Mouse (Mus musculus) central nervous system, embryonic 14 days (tissue): Measurements from ENCODE around the gene Slco1c1. TPM values are rescaled to one million over a fixed set of nuclear protein-coding genes. Genes with fewer than 3 reads are reported as not detected.

ENCODE experiments used
- polyA plus RNA-seq: library from polyadenylated mRNA; depleted of rRNA; stranded (reverse); fragments of >200 nt; gene quantifications from 2 replicates; pipeline ENCODE4 v1.2.3, GENCODE M21; 2012; rRNA removed

The Slco1c1 gene
- polyA plus RNA-seq: 6.9 and 8.7 TPM in 2 replicates

GRCm38 (mm10) chr6:141523747-141524640, at the start of gene Slco1c1:
Gene Slco1c1, plus strand, starts transcription at chr6:141524368.

Other genes starting within 250 kb of the Slco1c1 start
- 0.03 and 0.04 TPM in 2 replicates for gene Slco1b2, start 105.2 kb downstream of the Slco1c1 start, polyA plus RNA-seq
- gene Gm5724, start 249.4 kb downstream of the Slco1c1 start, polyA plus RNA-seq: 0.04 TPM in 1 of 2 replicates, not detected in the other